Mouse (Mus musculus) forebrain, embryonic 16.5 days (tissue): ENCODE results near the gene Cnot1. TPM values are rescaled to one million over a fixed set of nuclear protein-coding genes. Genes with fewer than 3 reads are reported as not detected.

Experiments used
- ATAC-seq: fragments of 200-750 bp; cut with Nextera tagmentation; 2 replicates; pipeline ENCODE4 v1.8.0; 2017; ENCODE audit warnings: mild to moderate bottlenecking, moderate library complexity
- H3K27ac ChIP-seq: fragments of 300-500 bp; sonication (generic); 2 replicates; pipeline ENCODE4 v1.5.1; 2014; ENCODE audit warnings: low read length, control low read depth
- H3K27me3 ChIP-seq: fragments of 300-500 bp; sonication (generic); replicated peaks from 2 replicates; pipeline ENCODE4 v1.6.1; 2014; ENCODE audit warnings: low read length; ENCODE audit not compliant: control insufficient read depth, insufficient read depth
- H3K36me3 ChIP-seq: fragments of 300-500 bp; sonication (generic); 2 replicates; pipeline ENCODE4 v1.6.1; 2014; ENCODE audit not compliant: control insufficient read depth, insufficient read depth
- H3K4me1 ChIP-seq: fragments of 300-500 bp; sonication (generic); replicated peaks from 2 replicates; pipeline ENCODE4 v1.6.1; 2014; ENCODE audit warnings: low read length; ENCODE audit not compliant: control insufficient read depth, insufficient read depth
- H3K4me2 ChIP-seq: fragments of 300-500 bp; sonication (generic); 2 replicates; pipeline ENCODE4 v1.6.1; 2014; ENCODE audit warnings: mild to moderate bottlenecking, low read length, control low read depth
- H3K4me3 ChIP-seq: fragments of 300-500 bp; sonication (generic); replicated peaks from 2 replicates; pipeline ENCODE4 v1.5.1; 2014; ENCODE audit warnings: mild to moderate bottlenecking, low read length, control low read depth
- H3K9ac ChIP-seq: fragments of 300-500 bp; sonication (generic); replicated peaks from 2 replicates; pipeline ENCODE4 v1.6.1; 2014; ENCODE audit warnings: low read depth, low read length, control low read depth
- H3K9me3 ChIP-seq: fragments of 300-500 bp; sonication (generic); 2 replicates; pipeline ENCODE4 v1.6.1; 2016; ENCODE audit warnings: low read length; ENCODE audit not compliant: control insufficient read depth
- WGBS: fragments of 180-500 bp; shearing (Covaris S2); extraction: QIAGEN DNeasy Blood & Tissue Kit; methylation state at CpG from one replicate; pipeline ENCODE4 v1.1.7; 2014; 5-methylcytosine and 5-hydroxymethylcytosine counted together
- polyA plus RNA-seq: library from polyadenylated mRNA; unstranded; fragments of >200 nt; fragmentation: Nextera tagmentation; extraction: Ambion mirVana; gene quantifications from 2 replicates; pipeline ENCODE4 v1.2.1, GENCODE M21; 2015

The Cnot1 gene
- polyA plus RNA-seq, 1 experiment from 2014 or later, result 58.5 TPM

GRCm38 (mm10) chr8:95704538-95704937, 102.7 kb downstream of the Cnot1 start:
- Histone ChIP-seq H3K27me3 (no peaks in the 10 kb centered on the region), H3K9ac (no peak overlapping the region; the same call in 1 of the 2 replicates), H3K9me3 (no peaks in the 10 kb centered on the region), H3K4me2 (peak overlapping the region; percentile 75), H3K27ac (no peak overlapping the region), H3K4me3 (no peak overlapping the region; the same call in 1 of the 2 replicates), H3K4me1 (peaks cover 37% of the 10 kb centered on the region), H3K36me3 (peaks cover 7% of the 10 kb centered on the region; the same call in 1 of the 2 replicates)
- no peak for ATAC-seq
- 94% methylated on average over 3 of the region's 3 CpGs for WGBS

DNA sequence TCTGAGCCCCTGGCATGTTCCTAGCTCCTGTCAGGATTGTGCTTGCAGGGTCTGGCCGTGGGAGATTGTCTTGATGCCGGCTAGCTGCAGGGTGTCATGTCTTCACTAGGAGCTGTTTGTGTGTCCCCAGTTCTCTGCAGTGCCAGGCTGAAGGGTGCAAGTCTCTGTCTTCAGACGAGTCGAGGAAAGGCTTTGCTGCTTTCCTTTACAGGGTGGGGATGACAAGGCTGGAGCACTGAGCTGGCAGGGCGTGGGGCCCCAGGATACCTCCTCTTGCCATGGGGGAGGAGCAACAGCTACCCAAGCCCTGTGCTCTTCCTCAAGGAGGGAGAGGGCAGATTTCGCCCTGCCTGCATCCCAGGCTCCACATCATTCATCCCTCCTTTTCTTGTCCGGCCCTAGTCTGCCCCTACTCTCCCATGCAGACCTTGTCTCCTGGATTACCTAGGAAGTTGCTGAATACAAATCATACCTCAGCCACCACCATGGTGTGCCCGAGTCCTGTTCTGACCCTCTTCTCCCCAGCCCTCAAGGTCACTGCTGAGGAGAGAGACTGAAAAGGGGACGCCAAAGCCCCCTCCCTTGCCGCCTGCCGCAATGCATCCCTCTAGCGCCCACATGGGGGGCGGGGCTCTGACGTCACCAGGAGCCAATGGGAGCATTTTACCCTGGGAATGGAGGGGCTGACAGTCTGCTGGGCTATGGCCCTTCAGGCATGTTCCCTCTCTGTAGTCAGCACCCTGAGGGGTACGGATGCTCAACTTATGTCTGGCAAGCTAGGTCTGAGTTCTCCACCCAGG, 103.6 kb downstream of the Cnot1 start:
- H3K9me3 ChIP-seq, result no peaks in the 10 kb centered on the region

GRCm38 (mm10) chr8:95702480-95703446, 104.5 kb downstream of the Cnot1 start:
- ATAC-seq, result peak; percentile 95
- Histone ChIP-seq H3K27ac (peak overlapping the region; percentile 72), H3K4me1 (peaks cover 37% of the 10 kb centered on the region)

More for the DNA sequence above, 103.6 kb downstream of the Cnot1 start:
- Histone ChIP-seq H3K27ac (peak overlapping the region; percentile 72), H3K4me3 (peak overlapping the region; percentile 57), H3K9ac (peak overlapping the region; percentile 67), H3K4me2 (peak overlapping the region; percentile 75), H3K27me3 (no peaks in the 10 kb centered on the region), H3K36me3 (peaks cover 7% of the 10 kb centered on the region; the same call in 1 of the 2 replicates), H3K4me1 (peaks cover 37% of the 10 kb centered on the region)
- ATAC-seq, result peak; percentile 37
- WGBS, result under 1% methylated on average over 15 of the region's 15 CpGs

DNA sequence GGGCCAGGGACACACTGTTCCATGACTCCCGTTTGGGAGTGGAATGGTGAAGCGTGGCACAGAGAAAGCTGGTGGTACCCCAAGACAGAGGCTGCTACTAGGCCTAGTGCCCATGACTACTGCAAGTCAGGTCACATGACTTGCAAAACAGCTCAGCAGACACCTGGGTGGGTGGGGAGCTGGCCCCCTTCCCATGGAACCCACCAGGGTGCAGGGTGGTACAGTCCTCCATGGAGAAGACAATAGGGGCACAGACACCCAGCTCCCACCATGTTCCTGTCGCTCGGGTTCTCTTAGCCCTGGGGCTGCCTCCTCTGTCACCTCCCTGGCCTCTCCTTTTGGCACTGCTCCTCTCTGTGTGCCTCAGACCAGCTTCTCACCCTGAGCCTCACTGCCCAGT, 105.5 kb downstream of the Cnot1 start:
- Histone ChIP-seq H3K27me3 (no peaks in the 10 kb centered on the region; the same call in 1 of the 2 replicates), H3K9ac (no peak overlapping the region), H3K4me1 (peaks cover 39% of the 10 kb centered on the region), H3K9me3 (no peaks in the 10 kb centered on the region), H3K4me2 (no peak overlapping the region), H3K36me3 (0 out of 2 replicates have a peak, but pooled peaks cover 3% of the 10 kb centered on the region), H3K4me3 (no peak overlapping the region), H3K27ac (no peak overlapping the region)
- no peak for ATAC-seq
- WGBS, result 59% methylated on average over 4 of the region's 4 CpGs

More at GRCm38 (mm10) chr8:95702480-95703446, 104.5 kb downstream of the Cnot1 start:
- Histone ChIP-seq H3K36me3 (0 out of 2 replicates have a peak, but pooled peaks cover 4% of the 10 kb centered on the region), H3K27me3 (no peaks in the 10 kb centered on the region; the same call in 1 of the 2 replicates), H3K9ac (peak overlapping the region; percentile 67), H3K4me3 (peak overlapping the region; percentile 57), H3K4me2 (peak overlapping the region; percentile 75), H3K9me3 (no peaks in the 10 kb centered on the region)
- under 1% methylated on average over 34 of the region's 34 CpGs for WGBS

- Histone ChIP-seq H3K36me3 (no peaks in the 10 kb centered on the region), H3K9me3 (no peaks in the 10 kb centered on the region), H3K4me3 (no peak overlapping the region), H3K27ac (peak overlapping the region; percentile 19; the same call in 1 of the 2 replicates), H3K4me2 (0 out of 2 replicates have a peak overlapping the region, but pooled peaks have one; percentile 16), H3K27me3 (no peaks in the 10 kb centered on the region; the same call in 1 of the 2 replicates), H3K4me1 (peaks cover 39% of the 10 kb centered on the region), H3K9ac (0 out of 2 replicates have a peak overlapping the region, but pooled peaks have one; percentile 19)
- WGBS, result 28% methylated on average over 9 of the region's 9 CpGs
- ATAC-seq, result no peak
Observed at GRCm38 (mm10) chr8:95700282-95700681, 107.0 kb downstream of the Cnot1 start.

DNA sequence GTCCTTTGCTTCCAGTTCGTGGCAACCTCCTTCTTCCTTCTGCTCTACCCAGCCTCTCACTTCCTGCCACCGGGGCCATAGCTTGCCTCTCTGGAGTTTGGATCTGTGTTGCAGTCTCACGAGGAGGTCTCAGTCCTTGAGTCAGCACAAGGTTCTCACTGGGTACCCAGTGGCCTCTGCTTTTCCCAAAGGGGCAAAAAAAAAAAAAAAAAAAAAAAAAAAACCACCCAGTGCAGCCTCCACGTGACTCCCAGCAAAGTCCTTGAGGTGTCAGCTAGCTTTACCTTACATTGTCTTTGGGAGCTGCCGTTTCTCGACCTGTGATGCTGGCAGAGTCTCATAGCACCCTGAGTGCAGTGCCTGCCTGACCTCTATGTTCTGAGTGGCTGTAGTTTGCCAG, 109.1 kb downstream of the Cnot1 start:
- H3K9me3 ChIP-seq, result no peaks in the 10 kb centered on the region
- ATAC-seq, result no peak
- H3K4me2 ChIP-seq, result no peak overlapping the region
- H3K27me3 ChIP-seq, result no peaks in the 10 kb centered on the region; the same call in 1 of the 2 replicates
- 49% methylated on average over 6 of the region's 6 CpGs for WGBS
- no peak overlapping the region for H3K9ac ChIP-seq
- peaks cover 35% of the 10 kb centered on the region for H3K4me1 ChIP-seq
- no peaks in the 10 kb centered on the region for H3K36me3 ChIP-seq
- no peak overlapping the region for H3K27ac ChIP-seq
- H3K4me3 ChIP-seq, result no peak overlapping the region

DNA sequence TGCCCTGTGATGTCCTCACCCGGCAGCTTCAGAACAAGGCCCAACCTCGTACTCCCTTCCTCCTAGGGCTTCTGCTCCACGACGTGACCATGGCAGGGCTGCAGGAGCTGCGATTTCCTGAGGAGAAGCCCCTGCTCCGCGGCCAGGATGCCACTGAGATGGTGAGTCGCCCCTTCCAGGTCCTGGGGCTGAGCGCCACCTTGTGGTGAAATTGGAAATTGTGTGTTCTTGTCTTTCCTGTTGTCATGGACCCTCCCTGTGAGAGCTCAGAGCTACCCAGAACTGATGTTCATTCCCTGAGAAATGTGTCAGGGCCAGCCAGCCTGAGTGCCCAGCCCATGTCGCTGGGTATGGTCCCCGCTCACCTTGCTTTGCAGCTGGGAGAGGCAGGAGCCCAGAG, 110.1 kb downstream of the Cnot1 start:
- Histone ChIP-seq H3K4me1 (peaks cover 31% of the 10 kb centered on the region), H3K36me3 (no peaks in the 10 kb centered on the region), H3K4me2 (peak overlapping the region; percentile 33), H3K27ac (no peak overlapping the region), H3K27me3 (no peaks in the 10 kb centered on the region; the same call in 1 of the 2 replicates), H3K4me3 (peak overlapping the region; percentile 14; the same call in 1 of the 2 replicates), H3K9ac (peak overlapping the region; percentile 34; the same call in 1 of the 2 replicates), H3K9me3 (no peaks in the 10 kb centered on the region)
- ATAC-seq, result peak; percentile 73
- WGBS, result under 1% methylated on average over 11 of the region's 11 CpGs

DNA sequence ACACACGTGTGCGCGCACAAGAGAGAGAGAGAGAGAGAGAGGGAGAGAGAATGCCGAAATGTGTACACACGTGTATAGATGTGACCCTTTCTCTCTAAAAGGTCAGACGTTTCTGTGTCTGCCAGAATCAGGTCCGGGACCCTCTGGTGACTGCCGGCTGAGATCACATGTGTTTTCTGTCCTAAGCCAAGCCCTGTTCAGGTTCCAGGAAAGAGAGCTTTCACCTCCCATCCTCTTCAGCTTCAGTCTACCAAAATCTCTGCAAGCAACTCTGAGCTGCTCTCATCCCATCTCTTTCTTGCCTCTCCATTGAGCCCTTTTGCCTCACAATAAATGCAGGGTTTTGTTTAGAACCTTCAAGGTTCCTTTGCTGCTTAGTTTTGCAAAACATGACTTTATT, 110.6 kb downstream of the Cnot1 start:
- Histone ChIP-seq H3K4me2 (peak overlapping the region; percentile 33), H3K4me1 (peaks cover 28% of the 10 kb centered on the region), H3K27me3 (no peaks in the 10 kb centered on the region; the same call in 1 of the 2 replicates), H3K4me3 (peak overlapping the region; percentile 14; the same call in 1 of the 2 replicates), H3K9me3 (no peaks in the 10 kb centered on the region), H3K36me3 (no peaks in the 10 kb centered on the region), H3K27ac (no peak overlapping the region), H3K9ac (peak overlapping the region; percentile 34; the same call in 1 of the 2 replicates)
- ATAC-seq, result no peak
- WGBS, result 47% methylated on average over 5 of the region's 8 CpGs
